Mouse (Mus musculus) forebrain, embryonic 12.5 days (tissue): ENCODE measurements around the gene Arhgef28. TPM values are rescaled to one million over a fixed set of nuclear protein-coding genes. Genes with fewer than 3 reads are reported as not detected.

Experiments used
- ATAC-seq: fragments of 200-750 bp; cut with Nextera tagmentation; 2 replicates; pipeline ENCODE4 v1.8.0; 2017; ENCODE audit warnings: moderate TSS enrichment; ENCODE audit not compliant: low FRiP score
- H3K27ac ChIP-seq: fragments of 300-500 bp; sonication (generic); 2 replicates; pipeline ENCODE4 v1.5.1; 2016; ENCODE audit warnings: mild to moderate bottlenecking
- H3K27me3 ChIP-seq: fragments of 300-500 bp; sonication (generic); 2 replicates; pipeline ENCODE4 v1.6.1; 2016; ENCODE audit warnings: mild to moderate bottlenecking
- H3K36me3 ChIP-seq: fragments of 300-500 bp; sonication (generic); replicated peaks from 2 replicates; pipeline ENCODE4 v1.6.1; 2016; ENCODE audit warnings: mild to moderate bottlenecking
- H3K4me1 ChIP-seq: fragments of 300-500 bp; sonication (generic); 2 replicates; pipeline ENCODE4 v1.6.1; 2016
- H3K4me2 ChIP-seq: fragments of 300-500 bp; sonication (generic); 2 replicates; pipeline ENCODE4 v1.6.1; 2016; ENCODE audit warnings: mild to moderate bottlenecking, moderate library complexity
- H3K4me3 ChIP-seq: fragments of 300-500 bp; sonication (generic); replicated peaks from 2 replicates; pipeline ENCODE4 v1.5.1; 2016; ENCODE audit warnings: mild to moderate bottlenecking
- H3K9ac ChIP-seq: fragments of 300-500 bp; sonication (generic); 2 replicates; pipeline ENCODE4 v1.6.1; 2016; ENCODE audit warnings: mild to moderate bottlenecking
- H3K9me3 ChIP-seq: fragments of 300-500 bp; sonication (generic); 2 replicates; pipeline ENCODE4 v1.6.1; 2016
- WGBS: fragments of 180-500 bp; shearing (Covaris S2); methylation state at CpG from one replicate; pipeline ENCODE4 v1.1.7; 2016; 5-methylcytosine and 5-hydroxymethylcytosine counted together
- polyA plus RNA-seq: library from polyadenylated mRNA; unstranded; fragments of >200 nt; fragmentation: Nextera tagmentation; extraction: Ambion mirVana; gene quantifications from 2 replicates; pipeline ENCODE4 v1.2.1, GENCODE M21; 2016

Gene Arhgef28
- polyA plus RNA-seq, 1 experiment from 2014 or later: 5.8 TPM

GRCm38 (mm10) chr13:97964892-97965424 is 241.3 kb downstream of the Arhgef28 start:
- no peak overlapping the region for H3K9ac ChIP-seq
- H3K27ac ChIP-seq: no peak overlapping the region
- H3K9me3 ChIP-seq: no peaks in the 10 kb centered on the region
- H3K36me3 ChIP-seq: no peaks in the 10 kb centered on the region
- peaks cover 3% of the 10 kb centered on the region; the same call in 1 of the 2 replicates for H3K27me3 ChIP-seq
- WGBS: 65% methylated on average over 9 of the region's 9 CpGs
- ATAC-seq: no peak
- peaks cover 6% of the 10 kb centered on the region; the same call in 1 of the 2 replicates for H3K4me1 ChIP-seq
- H3K4me2 ChIP-seq: no peak overlapping the region
- no peak overlapping the region for H3K4me3 ChIP-seq

- 77% methylated on average over 4 of the region's 4 CpGs for WGBS
- H3K9me3 ChIP-seq: no peaks in the 10 kb centered on the region
- H3K27ac ChIP-seq: no peak overlapping the region
- no peak overlapping the region for H3K9ac ChIP-seq
- no peak overlapping the region for H3K4me2 ChIP-seq
- no peak for ATAC-seq
- H3K4me1 ChIP-seq: peaks cover 28% of the 10 kb centered on the region
- H3K4me3 ChIP-seq: no peak overlapping the region
- H3K36me3 ChIP-seq: no peaks in the 10 kb centered on the region
- H3K27me3 ChIP-seq: no peaks in the 10 kb centered on the region; the same call in 1 of the 2 replicates
These were observed 246.1 kb downstream of the Arhgef28 start for GRCm38 (mm10) chr13:97960142-97960541.

GRCm38 (mm10) chr13:97959394-97959888 is 246.8 kb downstream of the Arhgef28 start:
- Histone ChIP-seq H3K4me2 (peak overlapping the region; percentile 24; the same call in 1 of the 2 replicates), H3K27ac (peak overlapping the region; percentile 63; the same call in 1 of the 2 replicates), H3K9me3 (no peaks in the 10 kb centered on the region), H3K36me3 (no peaks in the 10 kb centered on the region), H3K4me3 (no peak overlapping the region), H3K9ac (no peak overlapping the region), H3K4me1 (peaks cover 28% of the 10 kb centered on the region), H3K27me3 (no peaks in the 10 kb centered on the region; the same call in 1 of the 2 replicates)
- WGBS: 9% methylated on average over 7 of the region's 7 CpGs
- peak; percentile 51; the same call in 1 of the 2 replicates for ATAC-seq

- Histone ChIP-seq H3K9me3 (no peaks in the 10 kb centered on the region), H3K9ac (no peak overlapping the region), H3K4me2 (no peak overlapping the region), H3K4me1 (peaks cover 29% of the 10 kb centered on the region), H3K27me3 (0 out of 2 replicates have a peak, but pooled peaks cover 3% of the 10 kb centered on the region), H3K4me3 (no peak overlapping the region), H3K27ac (no peak overlapping the region), H3K36me3 (no peaks in the 10 kb centered on the region)
- no peak for ATAC-seq
- WGBS: 66% methylated on average over 9 of the region's 9 CpGs
These were observed 250.5 kb downstream of the Arhgef28 start for GRCm38 (mm10) chr13:97955759-97956158.

- Histone ChIP-seq H3K27ac (no peak overlapping the region), H3K4me3 (no peak overlapping the region), H3K36me3 (no peaks in the 10 kb centered on the region), H3K4me2 (no peak overlapping the region), H3K4me1 (peaks cover 25% of the 10 kb centered on the region), H3K27me3 (0 out of 2 replicates have a peak, but pooled peaks cover 3% of the 10 kb centered on the region), H3K9me3 (no peaks in the 10 kb centered on the region), H3K9ac (no peak overlapping the region)
- WGBS: 65% methylated on average over 7 of the region's 7 CpGs
- no peak for ATAC-seq
These were observed 251.2 kb downstream of the Arhgef28 start for GRCm38 (mm10) chr13:97954956-97955496.

DNA sequence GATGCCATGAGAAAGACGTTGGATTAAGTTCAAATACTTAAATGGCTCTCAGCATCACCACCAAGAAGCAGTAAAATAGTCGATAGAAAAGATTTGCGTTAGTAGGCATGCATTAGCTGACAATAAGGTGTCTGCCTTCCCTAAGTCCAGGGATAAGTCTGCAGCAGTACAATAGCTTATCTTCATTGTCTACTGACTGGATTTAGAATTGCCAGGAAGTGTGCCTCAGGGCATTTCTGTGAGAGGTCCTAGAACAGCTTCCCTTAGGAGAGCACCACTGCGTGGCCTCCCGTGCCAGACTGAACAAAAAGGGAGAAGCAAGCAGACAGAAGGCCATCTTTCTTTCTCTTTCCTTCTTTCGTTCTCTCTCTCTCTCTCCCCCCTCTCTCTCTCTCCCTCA is 252.2 kb downstream of the Arhgef28 start:
- Histone ChIP-seq H3K4me2 (no peak overlapping the region), H3K27me3 (0 out of 2 replicates have a peak, but pooled peaks cover 3% of the 10 kb centered on the region), H3K9ac (no peak overlapping the region), H3K9me3 (no peaks in the 10 kb centered on the region), H3K4me3 (no peak overlapping the region), H3K4me1 (peaks cover 16% of the 10 kb centered on the region; the same call in 1 of the 2 replicates), H3K36me3 (no peaks in the 10 kb centered on the region), H3K27ac (no peak overlapping the region)
- WGBS: 40% methylated on average over 6 of the region's 6 CpGs
- no peak for ATAC-seq

- H3K27ac ChIP-seq: no peak overlapping the region
- no peak for ATAC-seq
- H3K9me3 ChIP-seq: no peaks in the 10 kb centered on the region
- no peaks in the 10 kb centered on the region for H3K36me3 ChIP-seq
- peaks cover 12% of the 10 kb centered on the region; the same call in 1 of the 2 replicates for H3K4me1 ChIP-seq
- 90% methylated on average over 19 of the region's 19 CpGs for WGBS
- H3K9ac ChIP-seq: no peak overlapping the region
- 0 out of 2 replicates have a peak, but pooled peaks cover 3% of the 10 kb centered on the region for H3K27me3 ChIP-seq
- no peak overlapping the region for H3K4me2 ChIP-seq
- no peak overlapping the region for H3K4me3 ChIP-seq
These were observed 252.7 kb downstream of the Arhgef28 start for GRCm38 (mm10) chr13:97953526-97953925.

GRCm38 (mm10) chr13:97948856-97949255 is 257.4 kb downstream of the Arhgef28 start:
- H3K27ac ChIP-seq: no peak overlapping the region
- no peaks in the 10 kb centered on the region for H3K36me3 ChIP-seq
- WGBS: 81% methylated on average over 6 of the region's 6 CpGs
- H3K4me2 ChIP-seq: no peak overlapping the region
- ATAC-seq: no peak
- 0 out of 2 replicates have a peak, but pooled peaks cover 4% of the 10 kb centered on the region for H3K27me3 ChIP-seq
- H3K9ac ChIP-seq: no peak overlapping the region
- H3K4me1 ChIP-seq: no peaks in the 10 kb centered on the region
- H3K4me3 ChIP-seq: no peak overlapping the region
- no peaks in the 10 kb centered on the region for H3K9me3 ChIP-seq

DNA sequence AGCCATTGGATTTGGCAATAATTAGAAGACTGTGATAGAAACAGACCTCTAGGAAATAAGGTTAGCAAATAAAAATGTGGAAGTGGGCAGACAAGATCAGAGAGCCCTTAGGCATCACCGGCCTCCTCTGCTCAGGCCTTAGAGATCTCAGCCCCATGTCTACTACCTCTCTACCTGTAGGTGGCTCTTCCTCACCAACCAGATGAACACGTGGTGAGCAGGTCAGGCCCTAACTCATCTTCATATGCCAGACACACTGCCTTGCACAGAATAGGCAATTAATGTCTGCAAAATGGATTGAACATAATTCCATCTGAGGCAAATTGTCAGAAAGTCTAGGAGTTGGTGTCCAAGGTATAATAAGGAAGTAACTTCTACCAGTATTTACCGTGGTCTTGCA is 258.6 kb downstream of the Arhgef28 start:
- Histone ChIP-seq H3K9me3 (no peaks in the 10 kb centered on the region), H3K36me3 (no peaks in the 10 kb centered on the region), H3K9ac (no peak overlapping the region), H3K4me2 (no peak overlapping the region), H3K27me3 (0 out of 2 replicates have a peak, but pooled peaks cover 6% of the 10 kb centered on the region), H3K27ac (no peak overlapping the region), H3K4me1 (no peaks in the 10 kb centered on the region), H3K4me3 (no peak overlapping the region)
- no peak for ATAC-seq
- WGBS: 77% methylated on average over 3 of the region's 3 CpGs

DNA sequence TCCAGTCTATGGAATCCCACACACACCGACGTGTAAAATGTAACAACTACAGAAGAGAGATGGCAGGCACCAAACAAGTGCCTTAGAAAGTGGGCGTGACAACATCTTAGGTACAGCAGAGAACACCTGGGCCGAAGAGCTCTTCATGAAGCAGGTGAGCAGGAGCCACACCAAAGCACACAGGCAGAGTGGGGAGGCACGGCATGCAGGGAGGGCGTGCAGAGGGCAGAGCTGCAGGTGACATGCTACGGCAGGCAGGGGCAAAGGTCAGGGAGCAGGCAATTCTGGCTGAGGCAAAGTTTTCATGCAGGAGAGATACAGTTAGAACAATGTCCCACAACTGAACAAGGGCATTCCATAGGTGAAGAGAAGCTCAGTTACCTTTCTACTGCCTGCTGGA is 259.8 kb downstream of the Arhgef28 start:
- Histone ChIP-seq H3K27me3 (0 out of 2 replicates have a peak, but pooled peaks cover 6% of the 10 kb centered on the region), H3K27ac (no peak overlapping the region), H3K9me3 (no peaks in the 10 kb centered on the region), H3K9ac (no peak overlapping the region), H3K36me3 (no peaks in the 10 kb centered on the region), H3K4me2 (no peak overlapping the region), H3K4me3 (no peak overlapping the region), H3K4me1 (no peaks in the 10 kb centered on the region)
- 90% methylated on average over 7 of the region's 7 CpGs for WGBS
- no peak for ATAC-seq

- Histone ChIP-seq H3K27ac (no peak overlapping the region), H3K4me3 (no peak overlapping the region), H3K4me2 (no peak overlapping the region), H3K9me3 (no peaks in the 10 kb centered on the region), H3K36me3 (no peaks in the 10 kb centered on the region), H3K27me3 (0 out of 2 replicates have a peak, but pooled peaks cover 3% of the 10 kb centered on the region), H3K9ac (no peak overlapping the region), H3K4me1 (peaks cover 6% of the 10 kb centered on the region; the same call in 1 of the 2 replicates)
- 89% methylated on average over 13 of the region's 13 CpGs for WGBS
- no peak for ATAC-seq
These were observed 264.1 kb downstream of the Arhgef28 start for GRCm38 (mm10) chr13:97941909-97942680.

GRCm38 (mm10) chr13:97941099-97941498 is 265.1 kb downstream of the Arhgef28 start:
- H3K4me2 ChIP-seq: no peak overlapping the region
- no peaks in the 10 kb centered on the region for H3K36me3 ChIP-seq
- H3K27ac ChIP-seq: no peak overlapping the region
- H3K4me3 ChIP-seq: no peak overlapping the region
- H3K9me3 ChIP-seq: no peaks in the 10 kb centered on the region
- peaks cover 6% of the 10 kb centered on the region; the same call in 1 of the 2 replicates for H3K4me1 ChIP-seq
- WGBS: 73% methylated on average over 6 of the region's 6 CpGs
- no peak for ATAC-seq
- no peak overlapping the region for H3K9ac ChIP-seq
- 0 out of 2 replicates have a peak, but pooled peaks cover 5% of the 10 kb centered on the region for H3K27me3 ChIP-seq
